Mouse (Mus musculus): ENCODE measurements around the gene Trib2.
A peak's percentile ranks its signal among the peaks of the same experiment; 100 is the strongest.

Trib2 gene

DNA sequence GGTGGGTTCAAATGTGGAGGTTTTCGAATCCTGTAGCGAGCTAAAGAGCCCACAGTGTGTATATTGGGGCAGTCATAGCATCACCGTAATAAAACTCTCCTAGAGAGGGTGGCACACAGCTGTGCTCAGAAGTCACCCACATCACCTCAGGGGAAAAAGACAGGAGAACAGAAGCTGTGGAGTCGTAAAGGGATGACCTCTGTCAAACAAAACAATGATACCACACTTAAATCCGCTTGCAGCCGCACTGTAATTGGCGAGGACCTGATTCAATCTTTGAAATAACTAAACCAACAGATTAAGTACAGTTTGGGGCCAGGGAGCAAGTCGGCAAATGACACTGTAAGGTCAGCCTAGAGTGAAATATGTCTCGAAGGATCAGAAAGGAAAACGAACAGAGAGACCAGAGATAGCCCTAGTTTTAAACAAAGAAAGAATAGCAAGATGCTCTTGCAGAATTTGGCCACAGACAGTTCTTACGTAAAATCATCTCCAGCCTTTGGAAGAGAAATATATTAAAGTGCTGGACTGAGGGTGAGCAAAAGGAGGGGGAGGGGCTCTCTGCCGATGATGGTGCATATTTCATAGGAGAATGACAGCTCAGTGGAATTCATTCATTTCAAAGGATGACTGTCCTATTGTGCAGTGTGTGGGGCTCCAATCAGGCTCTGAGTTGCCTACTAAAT, 3.4 kb downstream of the Trib2 start:
- DNase-seq = no peak

DNA sequence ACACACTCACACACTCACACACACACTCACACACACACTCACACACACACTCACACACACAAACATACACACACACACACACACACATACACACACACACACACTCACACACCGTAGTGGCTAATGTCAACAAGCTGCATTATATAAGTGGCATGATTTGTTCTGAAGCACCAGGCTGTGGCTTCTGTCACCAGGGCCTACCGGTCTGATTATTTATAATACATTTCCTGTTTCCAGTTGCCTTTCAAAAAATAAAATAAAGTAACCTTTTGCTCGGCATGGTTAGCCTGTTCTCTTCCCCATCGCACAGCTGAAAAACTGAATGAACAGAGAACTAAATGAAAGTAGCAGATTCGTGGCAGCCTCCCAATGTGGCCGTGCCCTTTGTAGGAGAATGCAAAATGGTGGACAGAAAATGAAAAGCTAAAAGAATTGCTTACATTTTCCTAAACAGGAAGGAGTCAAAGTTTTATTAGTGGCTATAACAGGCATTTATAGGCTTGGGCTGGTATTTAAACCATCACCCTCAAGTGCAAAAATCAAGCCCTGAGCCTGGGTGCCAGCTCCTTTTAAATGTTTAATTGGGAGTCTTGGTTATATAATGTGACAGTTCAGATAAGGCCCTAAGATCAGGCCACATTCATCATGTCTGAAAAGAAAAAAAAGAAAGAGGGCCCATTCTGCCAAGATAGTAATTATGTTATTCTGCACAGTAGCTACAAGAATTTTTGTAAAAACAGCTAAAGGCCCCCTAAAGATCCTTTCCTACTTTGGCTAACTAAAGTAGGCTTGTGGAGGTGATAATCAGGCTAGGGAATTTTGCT, 4.4 kb downstream of the Trib2 start:
- DNase-seq = no peak

GRCm38 (mm10) chr12:15811682-15812081, 5.0 kb downstream of the Trib2 start:
- no peak for DNase-seq

- DNase-seq = no peak
Observed at GRCm38 (mm10) chr12:15810926-15811325, 5.8 kb downstream of the Trib2 start.

GRCm38 (mm10) chr12:15809657-15810056, 7.1 kb downstream of the Trib2 start:
- no peak for DNase-seq

GRCm38 (mm10) chr12:15809249-15809648, 7.5 kb downstream of the Trib2 start:
- no peak for DNase-seq

DNA sequence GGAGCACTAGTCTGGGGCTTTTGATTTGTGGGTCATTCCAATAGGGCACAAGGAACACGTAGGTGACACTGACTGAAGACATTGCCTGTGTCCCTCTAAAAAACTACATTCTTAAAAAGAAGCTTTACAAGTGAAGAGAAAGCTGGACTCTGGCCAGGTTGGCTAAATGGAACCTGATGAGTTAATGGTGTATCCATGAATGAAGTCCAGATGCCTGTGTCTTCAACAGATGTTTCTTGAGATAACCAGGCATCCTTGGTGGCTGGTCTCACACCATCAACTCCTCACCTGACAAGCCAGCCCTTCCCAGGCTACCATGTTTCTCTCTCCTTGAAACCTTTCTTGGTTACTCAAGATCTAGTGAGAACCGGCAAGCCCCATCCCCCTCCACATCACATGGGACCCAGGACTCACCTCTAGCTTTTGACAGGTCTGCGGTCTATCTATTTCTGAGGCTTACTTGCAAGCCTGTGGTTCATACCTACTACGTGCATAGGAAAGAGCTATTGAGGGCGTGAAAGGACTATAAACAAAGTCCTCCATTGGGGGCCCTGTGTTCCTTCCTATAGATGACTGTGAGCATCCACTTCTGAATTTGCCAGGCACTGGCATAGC, 8.4 kb downstream of the Trib2 start:
- DNase-seq = no peak

- peak; percentile 83 for DNase-seq
Observed at GRCm38 (mm10) chr12:15804931-15805331, 11.8 kb downstream of the Trib2 start.

DNA sequence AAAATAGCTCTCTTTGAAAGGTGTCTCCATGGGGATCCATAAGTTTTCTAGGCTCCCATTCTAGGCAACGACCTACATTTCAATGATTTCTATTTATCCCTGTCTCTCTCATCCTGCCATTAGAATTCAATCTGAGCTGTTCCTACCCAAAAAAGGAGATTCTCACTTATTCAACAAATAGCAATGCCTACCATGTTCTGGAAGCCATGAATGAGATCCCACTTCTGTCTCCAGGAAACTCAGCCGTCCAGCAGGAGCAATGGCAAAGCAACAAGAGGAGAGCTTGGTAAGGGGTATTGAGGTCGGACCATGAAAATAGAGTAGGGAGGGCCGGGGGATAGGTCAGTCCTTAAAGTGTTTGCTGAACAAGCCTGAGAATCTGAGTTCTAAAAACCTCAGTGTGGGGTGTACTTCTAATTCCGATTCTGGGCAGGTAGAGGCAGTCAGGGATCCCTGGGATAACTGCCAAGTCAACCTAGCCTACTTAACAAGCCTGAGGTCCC, 12.7 kb downstream of the Trib2 start:
- DNase-seq = no peak

GRCm38 (mm10) chr12:15801571-15801930, 15.2 kb downstream of the Trib2 start:
- DNase-seq = no peak

DNA sequence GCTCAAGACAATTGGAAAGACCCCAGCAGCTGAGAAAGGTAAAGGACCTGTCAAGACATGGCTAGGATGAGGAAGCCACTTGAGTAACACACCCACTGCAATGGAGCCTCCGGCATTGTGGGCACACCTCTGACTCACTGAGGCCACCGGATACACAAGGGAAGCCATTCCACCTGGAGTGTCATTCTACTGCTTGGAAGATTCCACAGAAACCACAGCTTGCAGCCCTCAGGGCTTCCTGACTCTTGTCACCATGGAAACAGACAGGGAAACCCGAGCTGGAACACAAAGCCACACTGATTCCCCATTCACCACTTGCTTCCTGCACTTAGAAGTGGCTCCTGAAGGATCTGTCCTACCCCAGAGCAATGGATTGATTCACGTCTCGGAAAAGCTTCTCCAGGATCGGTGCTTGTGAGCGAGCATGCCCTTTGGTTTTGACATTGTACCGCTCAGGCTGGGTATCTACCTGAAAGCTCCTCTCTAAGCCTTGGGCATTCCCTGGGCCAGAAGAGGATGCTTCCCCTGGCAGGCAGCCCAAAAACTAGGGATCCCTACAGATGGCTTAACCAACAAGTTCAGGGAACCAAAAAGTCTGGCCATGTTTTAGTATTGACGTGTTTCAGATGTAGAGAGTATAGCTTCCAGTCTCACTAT, 15.7 kb downstream of the Trib2 start:
- no peak for DNase-seq

GRCm38 (mm10) chr12:15800196-15800913, 16.4 kb downstream of the Trib2 start:
- DNase-seq = no peak

DNA sequence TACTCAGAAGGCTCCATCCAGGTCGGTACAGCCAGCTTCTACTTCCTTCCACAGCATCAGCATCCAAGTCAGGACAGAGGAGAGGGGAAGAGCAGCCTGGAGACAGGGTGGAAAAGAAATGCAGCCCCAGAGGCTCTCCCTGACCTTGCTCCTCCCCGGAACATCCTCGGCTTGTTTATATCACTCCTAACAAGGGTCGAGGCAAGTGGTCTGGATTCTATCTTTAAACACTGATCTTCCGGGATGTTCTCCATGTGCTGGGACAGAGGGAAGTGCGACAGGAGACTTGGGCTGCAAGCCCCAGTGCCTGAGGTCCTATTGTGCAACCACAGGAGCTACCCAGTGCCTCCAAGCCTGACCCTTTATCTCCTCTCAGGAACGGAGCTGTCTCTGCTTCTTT, 18.7 kb downstream of the Trib2 start:
- no peak for DNase-seq

DNA sequence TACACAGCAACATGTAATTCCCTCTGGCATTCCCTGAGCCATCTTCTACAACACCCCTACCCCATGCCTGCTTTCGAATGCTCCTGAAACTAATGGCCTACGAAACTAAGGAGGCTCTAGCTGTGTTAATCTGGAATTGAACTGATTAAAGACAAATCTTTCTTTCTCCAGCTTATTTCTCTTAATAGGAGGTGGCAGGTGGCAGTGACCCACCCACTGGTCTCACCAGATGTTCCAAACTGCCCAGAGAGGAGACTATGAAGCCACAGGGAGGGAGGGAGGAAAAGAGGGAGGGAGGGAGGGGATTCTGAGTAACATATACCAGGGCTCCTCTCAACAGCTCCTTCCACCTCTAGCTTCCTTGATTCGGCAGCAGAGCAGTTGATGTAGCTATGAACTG, 20.8 kb downstream of the Trib2 start:
- DNase-seq = no peak

DNA sequence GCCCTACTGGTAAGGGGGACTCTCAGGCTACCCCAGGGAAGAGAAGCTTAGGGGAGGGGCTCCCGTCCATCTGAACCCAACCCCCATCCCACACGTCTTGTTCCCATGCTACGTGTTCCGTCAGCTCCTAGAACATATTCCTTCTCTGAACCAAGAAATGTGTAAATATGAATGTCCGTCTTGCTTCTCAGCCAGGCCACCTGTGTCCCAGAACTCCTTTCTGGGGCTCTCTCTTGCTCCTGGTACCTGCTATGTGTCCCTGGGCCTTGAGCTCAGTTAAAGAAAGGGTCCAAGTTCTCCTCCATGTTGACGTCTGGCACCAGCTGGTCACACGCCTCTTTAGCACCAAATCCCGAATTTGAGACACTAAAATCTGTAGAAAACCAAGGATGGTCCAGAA, 23.4 kb downstream of the Trib2 start:
- no peak for DNase-seq

- no peak for DNase-seq
Observed at GRCm38 (mm10) chr12:15790181-15790580, 26.5 kb downstream of the Trib2 start.

DNA sequence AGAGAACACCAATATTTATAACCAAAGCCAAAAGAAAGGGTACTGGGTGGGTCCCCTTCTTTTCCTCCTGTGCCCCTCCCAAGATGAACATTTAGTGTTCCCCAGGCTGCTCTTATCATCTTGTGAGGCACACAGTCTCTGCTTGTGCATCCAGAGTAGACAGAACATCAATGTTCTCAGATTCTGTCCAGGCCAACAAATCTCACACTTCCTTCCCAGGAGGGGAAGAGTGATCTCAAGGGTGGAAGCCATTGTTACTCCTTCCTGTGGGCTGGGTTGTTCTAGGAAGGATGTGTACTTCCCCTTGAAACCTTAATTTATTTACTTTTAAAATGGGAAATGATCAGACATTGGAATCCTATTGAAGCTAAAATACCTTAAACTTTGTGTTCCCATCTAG, 39.7 kb downstream of the Trib2 start:
- no peak for DNase-seq

GRCm38 (mm10) chr12:15771686-15772085, 45.0 kb downstream of the Trib2 start:
- DNase-seq = no peak

- DNase-seq = no peak
Observed at GRCm38 (mm10) chr12:15768536-15768935, 48.2 kb downstream of the Trib2 start.

DNA sequence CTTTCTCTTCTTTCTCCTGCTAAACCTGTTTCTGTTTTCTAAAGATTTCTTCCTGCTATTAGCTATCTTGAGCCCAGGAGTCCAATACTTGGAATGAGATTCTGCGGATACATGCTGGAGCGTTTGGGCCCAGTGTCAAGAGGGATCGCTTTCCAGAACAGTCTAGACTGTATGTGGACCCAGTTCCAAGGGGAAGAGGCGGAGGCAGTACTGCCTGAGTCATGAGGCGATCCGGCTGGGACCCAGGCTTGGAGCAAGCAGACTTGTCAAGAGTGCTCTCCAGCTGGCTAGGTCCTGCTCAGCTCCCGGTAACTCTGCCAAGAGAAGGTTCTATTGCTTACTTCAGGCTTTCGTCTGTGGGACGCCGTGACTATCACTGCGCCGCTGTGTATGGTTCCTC, 50.7 kb downstream of the Trib2 start:
- no peak for DNase-seq

DNA sequence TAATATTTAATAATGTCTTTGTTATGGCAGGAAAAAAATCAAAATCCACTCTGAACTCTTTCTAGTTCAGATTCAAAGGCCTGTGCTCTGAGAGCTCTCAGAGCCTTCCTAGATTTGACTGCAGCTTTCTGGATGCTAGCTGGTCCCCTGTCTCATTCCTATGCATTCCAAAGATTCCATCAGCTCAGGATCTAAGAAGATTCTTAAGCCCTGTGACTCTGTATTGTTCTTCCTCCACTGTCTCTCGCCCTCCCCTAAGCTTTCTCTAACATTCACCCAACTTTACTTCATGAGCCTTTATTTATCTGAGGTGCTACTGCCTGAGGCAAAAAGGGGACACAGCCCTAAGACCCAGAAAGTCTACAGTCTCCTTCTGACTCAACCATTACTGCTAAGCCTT, 51.5 kb downstream of the Trib2 start:
- no peak for DNase-seq

- DNase-seq = no peak
Observed at GRCm38 (mm10) chr12:15761453-15762116, 55.1 kb downstream of the Trib2 start.

Data from thymus, postnatal 14 days (tissue).